In the genomic region with DNA sequence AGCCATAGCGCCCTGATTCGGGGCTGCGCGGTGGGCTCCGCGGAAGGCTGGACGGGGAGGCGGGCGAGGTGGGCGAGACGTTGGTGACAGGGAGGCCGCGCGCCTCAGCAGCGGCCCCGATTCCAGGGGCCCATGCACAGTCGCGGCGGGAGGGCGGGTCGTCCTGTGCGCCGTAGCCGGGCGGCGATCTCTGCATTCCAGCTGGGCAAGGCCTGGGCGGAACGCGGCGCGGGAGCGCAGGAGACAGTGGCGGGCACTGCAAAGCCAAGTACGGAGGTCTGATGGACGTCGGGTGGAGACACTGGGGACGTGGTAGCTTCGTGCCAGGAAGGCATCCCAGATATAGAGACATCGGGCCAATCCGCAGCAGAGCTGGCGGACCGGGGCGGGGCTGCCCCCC, we compare ENCODE assay signal across 9 mouse cellular contexts. TPM values are rescaled to one million over a fixed set of nuclear protein-coding genes. Genes with fewer than 3 reads are reported as not detected.
A peak's percentile ranks its signal among the peaks of the same experiment; 100 is the strongest.
DNase-seq lines count a peak whose midpoint lies in the region; ATAC-seq and TF ChIP-seq lines count a peak whose summit lies in the region.
"Had no signal": no experiment of that assay in that cellular context is flagged by ENCODE, and none has a peak within 500 bp of the region (broad histone marks: within the 10 kb centered on the region; RNA-seq: fewer than 3 reads in every experiment).

A gene (minus strand): TSS at position 315 of the 400 bp plus-strand sequence.

- peak within 1 kb of the TSS; percentile 66 for H3K4me2 ChIP-seq in heart, postnatal 0 days (ENCODE audit: low read depth, low read length)
- H3K4me2 ChIP-seq in lung, embryonic 16.5 days (ENCODE audit: low read depth, low read length): peak within 1 kb of the TSS; percentile 72
- peak within 1 kb of the TSS; percentile 70 for H3K4me2 ChIP-seq in stomach, embryonic 16.5 days (ENCODE audit: low read depth, low read length)

- WGBS in forebrain, embryonic 10.5 days: under 1% methylated on average over 43 of the region's 43 CpGs
- under 1% methylated on average over 37 of the region's 43 CpGs for WGBS in heart, postnatal 0 days
- under 1% methylated on average over 43 of the region's 43 CpGs for WGBS in lung, embryonic 16.5 days
- WGBS in stomach, embryonic 16.5 days: under 1% methylated on average over 43 of the region's 43 CpGs

- no peaks in the 10 kb centered on the region for H3K36me3 ChIP-seq in megakaryocyte, embryonic 14.5 days (replicated peaks; ENCODE audit: low read length)
- no peaks in the 10 kb centered on the region for H3K36me3 ChIP-seq in forebrain, embryonic 10.5 days (replicated peaks)
- H3K36me3 ChIP-seq in heart, postnatal 0 days (replicated peaks; ENCODE audit: control insufficient read depth, insufficient read depth, low read length): no peaks in the 10 kb centered on the region
- H3K36me3 ChIP-seq in lung, embryonic 16.5 days (ENCODE audit: control insufficient read depth, insufficient read depth, low read length): no peaks in the 10 kb centered on the region
- H3K36me3 ChIP-seq in stomach, embryonic 16.5 days (ENCODE audit: control insufficient read depth, insufficient read depth, low read length): no peaks in the 10 kb centered on the region

- DNase-seq in forebrain, embryonic 10.5 days (ENCODE audit: extremely low spot score, low spot score): peak; percentile 33
- no peak for DNase-seq in heart, postnatal 0 days (ENCODE audit: low spot score)
- peak; percentile 79 to 87 for DNase-seq in kidney, postnatal 25 days
- no peak for DNase-seq in cerebellum, adult 11-12 months

- ATAC-seq in megakaryocyte, adult 5-6 weeks (ENCODE audit: poor library complexity, severe bottlenecking): no peak
- ATAC-seq in heart, postnatal 0 days (ENCODE audit: insufficient read depth, low read depth): peak; percentile 47
- peak; percentile 64 for ATAC-seq in lung, embryonic 16.5 days (ENCODE audit: low read depth)
- peak; percentile 38; the same call in 1 of the 2 replicates for ATAC-seq in stomach, embryonic 16.5 days (ENCODE audit: insufficient read depth, low FRiP score)

- H3K9me3 ChIP-seq in megakaryocyte, embryonic 14.5 days: peaks cover 14% of the 10 kb centered on the region
- H3K9me3 ChIP-seq in forebrain, embryonic 10.5 days: no peaks in the 10 kb centered on the region
- H3K9me3 ChIP-seq in heart, postnatal 0 days (replicated peaks; ENCODE audit: control insufficient read depth, low read length): no peaks in the 10 kb centered on the region
- no peaks in the 10 kb centered on the region for H3K9me3 ChIP-seq in lung, embryonic 16.5 days (ENCODE audit: control insufficient read depth, low read length)
- H3K9me3 ChIP-seq in stomach, embryonic 16.5 days (replicated peaks; ENCODE audit: control insufficient read depth, low read length): no peaks in the 10 kb centered on the region

- H3K4me1 ChIP-seq in megakaryocyte, embryonic 14.5 days: peaks cover 55% of the 10 kb centered on the region
- H3K4me1 ChIP-seq in forebrain, embryonic 10.5 days: peaks cover 47% of the 10 kb centered on the region
- no peaks in the 10 kb centered on the region for H3K4me1 ChIP-seq in heart, postnatal 0 days (ENCODE audit: control insufficient read depth, insufficient read depth)
- H3K4me1 ChIP-seq in lung, embryonic 16.5 days (replicated peaks; ENCODE audit: control insufficient read depth, insufficient read depth, low read length): peaks cover 21% of the 10 kb centered on the region; the same call in 1 of the 2 replicates
- peaks cover 10% of the 10 kb centered on the region for H3K4me1 ChIP-seq in stomach, embryonic 16.5 days (ENCODE audit: control insufficient read depth, insufficient read depth, low read length)

- no peak for TF ChIP-seq CTCF in heart, postnatal 0 days (IDR thresholded peaks at IDR 0.05; ENCODE audit: low read depth)

- H3K27me3 ChIP-seq in megakaryocyte, embryonic 14.5 days (replicated peaks): peaks cover 72% of the 10 kb centered on the region
- H3K27me3 ChIP-seq in forebrain, embryonic 10.5 days (ENCODE audit: poor library complexity, severe bottlenecking): peaks cover 85% of the 10 kb centered on the region
- peaks cover 65% of the 10 kb centered on the region for H3K27me3 ChIP-seq in heart, postnatal 0 days (ENCODE audit: control insufficient read depth, insufficient read depth, low read length)
- peaks cover 46% of the 10 kb centered on the region for H3K27me3 ChIP-seq in lung, embryonic 16.5 days (ENCODE audit: control insufficient read depth, insufficient read depth, low read depth, low read length)
- peaks cover 66% of the 10 kb centered on the region for H3K27me3 ChIP-seq in stomach, embryonic 16.5 days (ENCODE audit: control insufficient read depth, insufficient read depth, low read length)

- peak within 1 kb of the TSS; percentile 81 for H3K4me3 ChIP-seq in megakaryocyte, embryonic 14.5 days (replicated peaks)
- H3K4me3 ChIP-seq in forebrain, embryonic 10.5 days: peak within 1 kb of the TSS; percentile 50
- H3K4me3 ChIP-seq in heart, postnatal 0 days (ENCODE audit: low read depth, low read length): peak within 1 kb of the TSS; percentile 59
- peak within 1 kb of the TSS; percentile 57 for H3K4me3 ChIP-seq in lung, embryonic 16.5 days (ENCODE audit: low read length)
- peak within 1 kb of the TSS; percentile 50 for H3K4me3 ChIP-seq in stomach, embryonic 16.5 days (replicated peaks; ENCODE audit: low read length)

- peak within 1 kb of the TSS; percentile 67 for H3K9ac ChIP-seq in heart, postnatal 0 days (replicated peaks; ENCODE audit: low read depth, low read length)
- H3K9ac ChIP-seq in lung, embryonic 16.5 days (ENCODE audit: low read length): peak within 1 kb of the TSS; percentile 74
- peak within 1 kb of the TSS; percentile 62 for H3K9ac ChIP-seq in stomach, embryonic 16.5 days (ENCODE audit: low read length)

- TF ChIP-seq EP300 in heart, postnatal 0 days (IDR thresholded peaks at IDR 0.05; ENCODE audit: low read depth): no peak

- H3K27ac ChIP-seq in forebrain, embryonic 10.5 days: peak within 1 kb of the TSS; percentile 54
- peak within 1 kb of the TSS; percentile 77 for H3K27ac ChIP-seq in heart, postnatal 0 days (ENCODE audit: low read depth)
- peak within 1 kb of the TSS; percentile 56 for H3K27ac ChIP-seq in lung, embryonic 16.5 days (ENCODE audit: low read length)
- peak within 1 kb of the TSS; percentile 17; the same call in 1 of the 2 replicates for H3K27ac ChIP-seq in stomach, embryonic 16.5 days (ENCODE audit: low read length)

RNA-seq across cellular contexts. Expression of the gene that starts here (rescaled TPM):
- polyA plus RNA-seq in megakaryocyte, embryonic 14.5 days (2012; ENCODE audit: insufficient read depth, low replicate concordance): not detected in 2 replicates
- 0.14 and 0.20 TPM in 2 replicates for total RNA-seq in megakaryocyte, adult 5-6 weeks (2015)
- not detected in 2 replicates for total RNA-seq in megakaryocyte, adult 5-6 weeks (2017)
- 19.7 and 21.2 TPM in 2 replicates for polyA plus RNA-seq in forebrain, embryonic 10.5 days (2016; fragmentation: Nextera tagmentation; extraction: Ambion mirVana)
- 31.8 and 69.4 TPM in 2 replicates for total RNA-seq in heart, postnatal 0 days (2014; rRNA removed; ENCODE audit: low replicate concordance)
- polyA plus RNA-seq in heart, postnatal 0 days (2015; fragmentation: Nextera tagmentation; extraction: Ambion mirVana): 53.1 and 54.5 TPM in 2 replicates
- 84.1 and 84.8 TPM in 2 replicates for polyA plus RNA-seq in lung, embryonic 16.5 days (2015; fragmentation: Nextera tagmentation; extraction: Ambion mirVana)
- 25.4 and 25.5 TPM in 2 replicates for polyA plus RNA-seq in stomach, embryonic 16.5 days (2015; fragmentation: Nextera tagmentation; extraction: Ambion mirVana)
- total RNA-seq: MEL had no signal

Comparison
In these comparisons a context has a peak if more than half of its experiments do, and no peak if none do; other contexts are left out.
1. RNA of the gene that starts here (total RNA-seq): 31.8 to 69.4 TPM in heart, postnatal 0 days; 0.14 to 0.20 TPM in megakaryocyte, adult 5-6 weeks; every median in the first group is over 10 times any median in the second.
2. RNA of the gene that starts here (polyA plus RNA-seq): 84.1 to 84.8 TPM in lung, embryonic 16.5 days, 53.1 to 54.5 TPM in heart, postnatal 0 days, 25.4 to 25.5 TPM in stomach, embryonic 16.5 days and 19.7 to 21.2 TPM in forebrain, embryonic 10.5 days; not detected in megakaryocyte, embryonic 14.5 days; every median in the first group is over 10 times any median in the second.
3. DNase-seq: peak in forebrain, embryonic 10.5 days (single experiment) and kidney, postnatal 25 days (2 of 2); none in heart, postnatal 0 days (single experiment) and cerebellum, adult 11-12 months (single experiment).
4. H3K27ac ChIP-seq: peak in every context shown above with its lines; median percentile 77 in heart, postnatal 0 days; 56 in lung, embryonic 16.5 days; 54 in forebrain, embryonic 10.5 days; 17 in stomach, embryonic 16.5 days.
5. Peak in every context shown above with its lines, with median percentiles within 50 percentile points of each other: H3K4me3 ChIP-seq, H3K4me2 ChIP-seq and H3K9ac ChIP-seq.